Mouse (Mus musculus) embryonic facial prominence, embryonic 11.5 days (tissue): Measurements from ENCODE around the gene Mob2. TPM values are rescaled to one million over a fixed set of nuclear protein-coding genes. Genes with fewer than 3 reads are reported as not detected.

Experiments used
- ATAC-seq: fragments of 200-750 bp; cut with Nextera tagmentation; replicated peaks from 2 replicates; pipeline ENCODE4 v1.8.0; 2017; ENCODE audit warnings: low read depth; ENCODE audit not compliant: insufficient number of reproducible peaks, low FRiP score, low TSS enrichment
- DNase-seq: peaks from one replicate; pipeline ENCODE4 v3.0.0-alpha.2; 2015; ENCODE audit warnings: low spot score
- H3K27ac ChIP-seq: fragments of 300-500 bp; sonication (generic); replicated peaks from 2 replicates; pipeline ENCODE4 v1.5.1; 2014; ENCODE audit warnings: mild to moderate bottlenecking, low read depth, low read length, control low read depth
- H3K27me3 ChIP-seq: fragments of 300-500 bp; sonication (generic); 2 replicates; pipeline ENCODE4 v1.6.1; 2014; ENCODE audit warnings: mild to moderate bottlenecking, low read length, moderate library complexity, mixed read lengths; ENCODE audit not compliant: control insufficient read depth, insufficient read depth
- H3K36me3 ChIP-seq: fragments of 300-500 bp; sonication (generic); replicated peaks from 2 replicates; pipeline ENCODE4 v1.6.1; 2014; ENCODE audit warnings: low read depth, mild to moderate bottlenecking, low read length, moderate library complexity, mixed read lengths; ENCODE audit not compliant: control insufficient read depth, insufficient read depth
- H3K4me1 ChIP-seq: fragments of 300-500 bp; sonication (generic); 2 replicates; pipeline ENCODE4 v1.6.1; 2014; ENCODE audit warnings: low read length, mixed read lengths; ENCODE audit not compliant: control insufficient read depth, insufficient read depth
- H3K4me2 ChIP-seq: fragments of 300-500 bp; sonication (generic); 2 replicates; pipeline ENCODE4 v1.6.1; 2014; ENCODE audit warnings: low read depth, mild to moderate bottlenecking, control low read depth, low read length, moderate library complexity
- H3K4me3 ChIP-seq: fragments of 300-500 bp; sonication (generic); 2 replicates; pipeline ENCODE4 v1.5.1; 2014; ENCODE audit warnings: low read depth, low read length, control low read depth
- H3K9ac ChIP-seq: fragments of 300-500 bp; sonication (generic); replicated peaks from 2 replicates; pipeline ENCODE4 v1.6.1; 2014; ENCODE audit warnings: mild to moderate bottlenecking, control low read depth, low read length
- H3K9me3 ChIP-seq: fragments of 300-500 bp; sonication (generic); replicated peaks from 2 replicates; pipeline ENCODE4 v1.6.1; 2016; ENCODE audit warnings: mild to moderate bottlenecking, low read length, inconsistent platforms, mixed read lengths; ENCODE audit not compliant: control insufficient read depth
- WGBS: fragments of 180-500 bp; shearing (Covaris S2); extraction: QIAGEN DNeasy Blood & Tissue Kit; methylation state at CpG from one replicate; pipeline ENCODE4 v1.1.7; 2014; 5-methylcytosine and 5-hydroxymethylcytosine counted together
- polyA plus RNA-seq: library from polyadenylated mRNA; unstranded; fragments of >200 nt; fragmentation: Nextera tagmentation; extraction: Ambion mirVana; gene quantifications from 2 replicates; pipeline ENCODE4 v1.2.1, GENCODE M21; 2014

Gene Mob2
- 60.2 and 62.9 TPM in 2 replicates for polyA plus RNA-seq

- Histone ChIP-seq H3K27me3 (no peaks in the 10 kb centered on the region), H3K9me3 (no peaks in the 10 kb centered on the region), H3K4me1 (no peaks in the 10 kb centered on the region; the same call in 1 of the 2 replicates), H3K4me3 (peak within 1 kb of the TSS; percentile 93), H3K9ac (peak within 1 kb of the TSS; percentile 91), H3K36me3 (no peaks in the 10 kb centered on the region), H3K27ac (peak within 1 kb of the TSS; percentile 20; the same call in 1 of the 2 replicates), H3K4me2 (peak within 1 kb of the TSS; percentile 87)
- peak; percentile 95 for DNase-seq
- peak; percentile 92 for ATAC-seq
- under 1% methylated on average over 48 of the region's 49 CpGs for WGBS
Observed at GRCm38 (mm10) chr7:142060931-142061565, at the start of gene Mob2. Gene Mob2 (minus strand): TSS chr7:142061065.

DNA sequence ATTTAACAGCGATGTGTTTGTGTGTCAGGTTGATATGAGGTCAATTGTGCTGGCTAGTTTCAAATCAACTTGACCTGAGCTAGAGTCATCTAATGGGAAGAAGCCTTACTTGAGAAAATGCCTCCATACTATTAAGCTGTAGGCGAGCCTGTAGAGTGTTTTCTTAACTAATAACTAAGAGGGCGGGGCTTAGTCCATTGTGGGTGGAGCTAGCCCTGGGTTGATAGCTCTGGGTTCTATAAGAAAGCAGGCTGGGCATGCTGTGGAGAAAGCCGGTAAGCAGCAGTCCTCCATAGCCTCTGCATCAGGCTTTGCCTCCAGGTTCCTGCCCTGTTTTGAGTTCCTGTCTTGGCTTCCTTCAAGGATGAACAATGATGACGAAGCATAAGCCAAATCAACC, 43.9 kb upstream of the Mob2 start:
- Histone ChIP-seq H3K9ac (no peak overlapping the region), H3K27me3 (no peaks in the 10 kb centered on the region), H3K36me3 (no peaks in the 10 kb centered on the region), H3K4me3 (no peak overlapping the region), H3K9me3 (no peaks in the 10 kb centered on the region), H3K4me1 (no peaks in the 10 kb centered on the region), H3K4me2 (no peak overlapping the region), H3K27ac (no peak overlapping the region)
- ATAC-seq (no peak), DNase-seq (no peak)
- 65% methylated on average over 5 of the region's 5 CpGs for WGBS

DNA sequence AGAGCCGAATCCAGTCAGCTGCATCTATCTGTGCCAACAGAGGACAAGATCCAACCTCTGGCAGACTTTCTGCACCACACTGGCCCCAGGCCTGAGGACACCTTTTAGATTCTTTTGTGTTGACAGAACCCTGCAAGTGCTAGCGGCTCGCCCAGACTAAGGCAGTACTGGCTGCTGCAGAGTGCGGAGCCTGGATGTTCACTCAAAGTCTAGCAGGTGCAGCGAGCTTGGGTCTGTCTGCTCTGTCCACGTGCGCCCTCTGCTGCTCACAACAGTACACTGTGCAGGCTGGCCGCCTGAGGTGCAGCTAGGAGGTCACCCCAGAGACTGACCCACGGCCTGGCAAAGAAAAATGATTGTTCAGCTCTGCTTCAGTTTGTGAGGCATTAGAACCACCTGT, 36.9 kb upstream of the Mob2 start:
- Histone ChIP-seq H3K27me3 (peaks cover 45% of the 10 kb centered on the region), H3K4me3 (no peak overlapping the region), H3K4me2 (no peak overlapping the region), H3K4me1 (no peaks in the 10 kb centered on the region; the same call in none of the 2 replicates), H3K9me3 (no peaks in the 10 kb centered on the region), H3K27ac (no peak overlapping the region), H3K36me3 (no peaks in the 10 kb centered on the region), H3K9ac (no peak overlapping the region)
- no peak; the same call in 1 of the 2 replicates for ATAC-seq
- WGBS: 12% methylated on average over 9 of the region's 9 CpGs
- peak; percentile 82 for DNase-seq

- WGBS: 66% methylated on average over 4 of the region's 4 CpGs
- Histone ChIP-seq H3K4me2 (no peak overlapping the region), H3K27me3 (peaks cover 50% of the 10 kb centered on the region)
Observed at GRCm38 (mm10) chr7:142096701-142097100, 35.8 kb upstream of the Mob2 start.

GRCm38 (mm10) chr7:142095183-142095931, 34.5 kb upstream of the Mob2 start, which contains the start of gene Dusp8:
Gene Dusp8 (minus strand): TSS chr7:142095843.
- Histone ChIP-seq H3K4me1 (no peaks in the 10 kb centered on the region; the same call in none of the 2 replicates), H3K9ac (peak within 1 kb of the TSS; percentile 61), H3K4me2 (peak within 1 kb of the TSS; percentile 98), H3K27me3 (peaks cover 54% of the 10 kb centered on the region), H3K4me3 (peak within 1 kb of the TSS; percentile 68), H3K9me3 (no peaks in the 10 kb centered on the region), H3K36me3 (no peaks in the 10 kb centered on the region), H3K27ac (0 out of 2 replicates have a peak within 1 kb of the TSS, but pooled peaks have one; percentile 13)
- ATAC-seq: peak; percentile 70
- peak; percentile 89 for DNase-seq
- WGBS: under 1% methylated on average over 62 of the region's 63 CpGs

More at GRCm38 (mm10) chr7:142096701-142097100, 35.8 kb upstream of the Mob2 start:
- Histone ChIP-seq H3K4me3 (no peak overlapping the region), H3K27ac (no peak overlapping the region), H3K4me1 (no peaks in the 10 kb centered on the region; the same call in none of the 2 replicates), H3K9me3 (no peaks in the 10 kb centered on the region), H3K9ac (no peak overlapping the region), H3K36me3 (no peaks in the 10 kb centered on the region)
- DNase-seq (no peak), ATAC-seq (no peak)

DNA sequence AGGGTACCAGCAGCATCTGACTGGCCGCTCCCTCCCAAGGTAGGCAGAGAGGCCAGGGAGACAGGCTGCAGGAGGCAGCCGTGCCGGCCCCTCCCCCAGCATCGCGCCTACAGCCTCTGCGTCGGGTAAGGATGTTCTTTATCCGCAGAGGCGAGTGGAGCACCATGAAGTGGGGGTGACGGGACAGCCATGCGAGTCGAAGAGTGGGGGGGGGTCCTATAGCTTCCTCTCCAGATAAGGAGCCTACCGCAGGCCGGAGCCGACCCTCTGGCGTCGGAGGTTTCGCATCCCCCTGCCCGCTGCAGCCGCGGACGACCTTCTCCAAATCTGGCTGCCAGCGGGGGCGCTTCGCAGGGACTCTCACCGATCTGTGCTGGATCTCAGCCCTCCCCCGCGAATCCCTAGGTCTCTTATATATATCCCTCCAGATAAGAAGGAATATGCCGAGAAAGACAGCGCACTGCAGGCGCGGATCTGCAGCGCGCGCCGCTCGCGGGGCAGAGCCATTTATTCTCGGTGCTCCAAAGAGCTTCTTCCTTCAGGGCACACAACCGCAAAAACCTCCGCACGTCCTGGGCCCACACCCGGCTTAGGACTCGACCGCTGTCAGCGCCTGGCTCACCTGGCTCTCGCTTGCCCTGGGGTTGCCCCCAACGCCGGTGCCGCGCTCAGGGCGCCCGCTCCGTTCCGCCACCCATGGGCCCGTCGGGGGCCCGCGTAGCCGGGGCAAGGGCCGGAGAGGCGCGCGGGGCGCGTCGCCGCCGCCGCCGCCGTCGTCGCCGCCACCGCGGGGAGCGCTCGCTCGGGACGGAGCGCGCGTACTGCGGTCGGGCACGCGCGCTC, 33.7 kb upstream of the Mob2 start:
- WGBS: under 1% methylated on average over 87 of the region's 89 CpGs
- peak overlapping the region; percentile 61 for H3K9ac ChIP-seq
- H3K9me3 ChIP-seq: no peaks in the 10 kb centered on the region
- peak overlapping the region; percentile 68 for H3K4me3 ChIP-seq
- peak overlapping the region; percentile 98 for H3K4me2 ChIP-seq
- DNase-seq: peak; percentile 20
- no peaks in the 10 kb centered on the region for H3K36me3 ChIP-seq
- H3K4me1 ChIP-seq: no peaks in the 10 kb centered on the region; the same call in none of the 2 replicates
- peaks cover 54% of the 10 kb centered on the region for H3K27me3 ChIP-seq
- ATAC-seq: no peak
- 0 out of 2 replicates have a peak overlapping the region, but pooled peaks have one; percentile 13 for H3K27ac ChIP-seq

DNA sequence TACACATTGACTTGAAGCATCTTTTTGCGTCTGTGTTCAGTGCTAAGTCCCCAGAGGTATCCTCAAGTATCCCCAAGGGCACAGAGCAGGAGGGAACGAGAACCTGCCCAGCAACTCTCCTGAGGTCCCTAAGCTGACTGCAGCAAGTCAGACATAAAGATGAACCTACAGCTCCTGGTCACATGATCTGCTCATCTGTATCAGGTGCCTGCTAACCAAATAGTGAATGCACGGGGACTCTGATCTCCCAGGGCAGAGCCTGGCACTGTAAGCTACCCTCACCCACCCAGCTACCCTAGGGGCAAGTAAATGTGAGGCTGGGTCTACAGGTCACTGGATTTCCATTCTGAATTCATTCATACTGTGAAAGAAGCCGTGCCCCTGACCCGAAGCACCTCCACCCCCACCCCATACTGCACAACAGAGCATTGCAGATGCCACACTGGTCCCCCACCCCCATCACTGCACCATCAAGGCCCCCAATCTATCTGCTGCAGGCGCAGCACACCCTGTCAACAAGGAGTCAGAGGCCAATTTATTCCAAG, 32.9 kb upstream of the Mob2 start:
- peak overlapping the region; percentile 68 for H3K4me3 ChIP-seq
- no peak for DNase-seq
- peaks cover 59% of the 10 kb centered on the region for H3K27me3 ChIP-seq
- no peaks in the 10 kb centered on the region; the same call in none of the 2 replicates for H3K4me1 ChIP-seq
- peak overlapping the region; percentile 61; the same call in 1 of the 2 replicates for H3K9ac ChIP-seq
- 22% methylated on average over 6 of the region's 6 CpGs for WGBS
- H3K36me3 ChIP-seq: no peaks in the 10 kb centered on the region
- no peak for ATAC-seq
- no peak overlapping the region for H3K27ac ChIP-seq
- H3K9me3 ChIP-seq: no peaks in the 10 kb centered on the region
- H3K4me2 ChIP-seq: peak overlapping the region; percentile 19; the same call in 1 of the 2 replicates
